In genomic region chr11:74522487-74523209, GRCm38 (mm10) we compare ENCODE assay signal across 8 mouse cellular contexts.
DNase-seq lines count a peak whose midpoint lies in the region; ATAC-seq lines count a peak whose summit lies in the region.

No protein-coding gene starts in this region.

- H3K27me3 ChIP-seq in heart, embryonic 12.5 days (replicated peaks): peaks cover 33% of the 10 kb centered on the region
- H3K27me3 ChIP-seq in kidney, embryonic 16.5 days (ENCODE audit: insufficient read depth, low read length): peaks cover 10% of the 10 kb centered on the region; the same call in 1 of the 2 replicates
- H3K27me3 ChIP-seq in lung, embryonic 15.5 days: peaks cover 39% of the 10 kb centered on the region

- H3K4me3 ChIP-seq in heart, embryonic 12.5 days: peak overlapping the region; percentile 75
- peak overlapping the region; percentile 67 for H3K4me3 ChIP-seq in kidney, embryonic 16.5 days (ENCODE audit: low read length)
- H3K4me3 ChIP-seq in lung, embryonic 15.5 days: peak overlapping the region; percentile 66

- H3K27ac ChIP-seq in heart, embryonic 12.5 days (ENCODE audit: poor library complexity, severe bottlenecking): peak overlapping the region; percentile 76
- peak overlapping the region; percentile 91 for H3K27ac ChIP-seq in kidney, embryonic 16.5 days (ENCODE audit: low read length)
- peak overlapping the region; percentile 26; the same call in 1 of the 2 replicates for H3K27ac ChIP-seq in lung, embryonic 15.5 days

- intact Hi-C loops in left cerebral cortex, postnatal 36 days (cut with DNase I): loop anchor here (5.0 to 10.0 kb wide), 3 partner anchors 40 to 118 kb away; no protein-coding TSS in a partner anchor

- H3K36me3 ChIP-seq in heart, embryonic 12.5 days: no peaks in the 10 kb centered on the region
- no peaks in the 10 kb centered on the region for H3K36me3 ChIP-seq in kidney, embryonic 16.5 days (ENCODE audit: insufficient read depth, low read length)
- no peaks in the 10 kb centered on the region for H3K36me3 ChIP-seq in lung, embryonic 15.5 days

- peak overlapping the region; percentile 74 for H3K9ac ChIP-seq in heart, embryonic 12.5 days
- peak overlapping the region; percentile 68 for H3K9ac ChIP-seq in kidney, embryonic 16.5 days (replicated peaks; ENCODE audit: low read length)
- peak overlapping the region; percentile 48 for H3K9ac ChIP-seq in lung, embryonic 15.5 days

- no peaks in the 10 kb centered on the region for H3K9me3 ChIP-seq in heart, embryonic 12.5 days (replicated peaks)
- no peaks in the 10 kb centered on the region for H3K9me3 ChIP-seq in kidney, embryonic 16.5 days (ENCODE audit: low read length)
- H3K9me3 ChIP-seq in lung, embryonic 15.5 days: no peaks in the 10 kb centered on the region

- H3K4me2 ChIP-seq in heart, embryonic 12.5 days: peak overlapping the region; percentile 87
- peak overlapping the region; percentile 86 for H3K4me2 ChIP-seq in kidney, embryonic 16.5 days (replicated peaks; ENCODE audit: low read depth, low read length)
- peak overlapping the region; percentile 96 for H3K4me2 ChIP-seq in lung, embryonic 15.5 days

- WGBS in heart, embryonic 12.5 days: under 1% methylated on average over 84 of the region's 87 CpGs
- under 1% methylated on average over 68 of the region's 87 CpGs for WGBS in kidney, embryonic 16.5 days
- under 1% methylated on average over 86 of the region's 87 CpGs for WGBS in lung, embryonic 15.5 days

- DNase-seq in left cerebral cortex, postnatal 36 days (ENCODE audit: low spot score in 2 of 2): peak; percentile 55 to 70
- no peak for DNase-seq in left cerebral cortex, adult 9 months (ENCODE audit: low spot score in 2 of 2)
- DNase-seq in embryo, embryonic 11 days: peak; percentile 74
- peak; percentile 52 for DNase-seq in ovary, postnatal 10 days (ENCODE audit: low spot score)
- peak; percentile 57 for DNase-seq in thymus, postnatal 25 days

- peak; percentile 71 for ATAC-seq in heart, embryonic 12.5 days (ENCODE audit: insufficient number of reproducible peaks, low FRiP score)
- ATAC-seq in kidney, embryonic 16.5 days (ENCODE audit: low FRiP score, low TSS enrichment): peak; percentile 75
- peak; percentile 69 for ATAC-seq in lung, embryonic 15.5 days (ENCODE audit: borderline replicate concordance, extremely low read depth, low FRiP score, low TSS enrichment)

- peaks cover 53% of the 10 kb centered on the region for H3K4me1 ChIP-seq in heart, embryonic 12.5 days (replicated peaks)
- H3K4me1 ChIP-seq in kidney, embryonic 16.5 days (ENCODE audit: insufficient read depth, low read length): peaks cover 35% of the 10 kb centered on the region
- peaks cover 28% of the 10 kb centered on the region for H3K4me1 ChIP-seq in lung, embryonic 15.5 days

Comparison
In these comparisons a context has a peak if more than half of its experiments do, and no peak if none do; other contexts are left out.
1. DNase-seq: peak in left cerebral cortex, postnatal 36 days (2 of 2), embryo, embryonic 11 days (single experiment), ovary, postnatal 10 days (single experiment) and thymus, postnatal 25 days (single experiment); none in left cerebral cortex, adult 9 months (0 of 2).
2. H3K27ac ChIP-seq: peak in every context shown above with its lines; median percentile 91 in kidney, embryonic 16.5 days; 76 in heart, embryonic 12.5 days; 26 in lung, embryonic 15.5 days.
3. Peak in every context shown above with its lines, with median percentiles within 50 percentile points of each other: ATAC-seq, H3K4me2 ChIP-seq, H3K4me3 ChIP-seq and H3K9ac ChIP-seq.